Mouse (Mus musculus) WW6 (cell line): Measurements from ENCODE around the gene Ptpn9.

Source experiments
- DNase-seq: peaks from one replicate; pipeline ENCODE4 v3.0.0-alpha.2; 2013; ENCODE audit warnings: low read depth, low spot score

Gene Ptpn9

DNA sequence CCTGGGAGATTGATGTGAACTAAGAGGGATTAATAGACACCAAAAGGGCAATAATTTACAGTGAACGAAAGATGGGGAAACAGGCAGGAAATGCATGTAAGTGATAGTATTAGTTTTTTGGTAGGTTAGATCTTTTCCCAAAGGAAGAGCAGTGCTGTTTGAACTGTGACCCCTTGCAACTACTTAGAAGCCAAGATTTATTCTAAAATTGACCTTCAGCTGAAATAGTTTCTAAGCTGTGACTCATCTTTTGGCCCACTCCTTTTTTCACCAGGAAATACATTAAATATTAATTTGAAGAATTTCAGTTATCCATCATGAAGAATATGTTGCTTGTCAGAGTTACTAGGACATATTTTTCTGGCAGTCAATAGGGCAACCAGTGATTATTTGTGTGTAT lies 19.0 kb downstream of the Ptpn9 start:
- DNase-seq: no peak

DNA sequence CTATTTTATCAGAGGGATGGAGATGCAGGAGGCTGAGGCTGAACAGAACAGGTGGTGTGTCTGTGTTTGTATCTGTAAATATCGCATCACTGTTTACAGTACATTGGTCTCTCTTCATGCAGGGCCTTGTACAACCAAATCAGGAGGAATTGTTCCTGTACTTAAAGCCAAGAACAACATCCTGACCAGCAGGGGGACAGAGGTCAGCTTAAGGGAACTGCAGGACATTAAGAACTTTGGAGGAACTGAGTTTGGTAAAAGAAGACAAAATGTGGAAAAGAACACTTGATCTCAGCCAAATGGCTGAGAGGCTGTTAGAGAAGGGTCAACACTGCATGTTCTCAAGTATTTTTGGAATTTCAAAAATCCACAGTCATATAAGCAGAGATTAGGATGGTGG lies 20.0 kb downstream of the Ptpn9 start:
- DNase-seq: no peak

DNA sequence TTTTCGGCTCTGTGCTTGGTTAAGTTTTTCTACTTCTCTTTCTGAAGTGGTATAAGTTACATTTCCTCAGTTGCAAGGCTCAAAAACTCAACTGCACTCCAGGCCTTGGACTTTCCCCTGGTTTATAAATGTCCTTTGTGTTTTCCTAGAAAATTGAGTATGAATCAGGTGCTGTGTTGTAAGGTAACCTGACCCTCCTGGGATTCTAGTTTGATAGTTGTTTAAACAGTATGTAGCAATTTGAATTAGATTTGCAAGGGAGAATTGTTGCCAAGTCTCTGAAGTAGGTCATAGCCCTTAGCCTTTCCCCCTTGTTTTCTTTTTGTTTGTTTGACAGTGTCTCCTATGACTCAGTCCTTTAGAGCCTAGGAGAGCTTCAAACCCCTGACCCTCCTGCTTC lies 22.9 kb downstream of the Ptpn9 start:
- DNase-seq: no peak

DNA sequence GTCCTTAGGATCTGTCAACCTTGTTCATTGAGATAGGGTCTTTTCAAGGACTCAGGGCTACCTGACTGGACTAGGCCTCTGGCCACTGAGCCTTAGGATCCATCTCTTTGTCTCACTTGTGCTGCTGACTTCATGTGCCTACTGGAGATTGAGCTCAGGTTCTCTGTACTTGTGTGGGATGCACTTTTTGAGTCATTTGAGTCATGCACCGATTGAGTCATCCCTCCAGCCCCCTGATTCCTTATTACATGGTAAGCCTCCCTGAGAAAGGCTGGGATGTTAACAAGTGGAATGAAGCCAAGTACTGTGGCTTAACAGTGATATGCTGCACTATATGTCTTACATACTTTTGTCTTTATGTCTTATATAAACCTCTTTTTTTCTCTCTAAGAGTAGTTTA lies 37.0 kb downstream of the Ptpn9 start:
- DNase-seq: no peak

DNA sequence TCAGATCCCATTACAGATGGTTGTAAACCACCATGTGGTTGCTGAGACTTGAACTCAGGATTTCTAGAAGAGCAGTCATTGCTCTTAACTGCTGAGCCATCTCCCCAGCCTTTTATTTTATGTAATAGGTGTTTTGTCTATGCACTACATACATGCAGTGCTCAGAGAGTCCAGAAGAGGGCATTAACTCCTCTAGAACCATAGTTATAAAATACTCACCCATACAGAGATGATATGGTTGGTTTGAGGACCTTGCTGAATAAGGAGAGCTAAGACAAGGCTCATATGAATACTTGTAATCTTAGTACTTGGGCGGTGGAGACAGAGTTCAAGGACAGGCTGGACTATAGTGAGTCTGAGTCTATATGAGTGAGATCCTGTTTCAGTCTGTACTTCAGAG lies 61.5 kb downstream of the Ptpn9 start:
- no peak for DNase-seq

DNA sequence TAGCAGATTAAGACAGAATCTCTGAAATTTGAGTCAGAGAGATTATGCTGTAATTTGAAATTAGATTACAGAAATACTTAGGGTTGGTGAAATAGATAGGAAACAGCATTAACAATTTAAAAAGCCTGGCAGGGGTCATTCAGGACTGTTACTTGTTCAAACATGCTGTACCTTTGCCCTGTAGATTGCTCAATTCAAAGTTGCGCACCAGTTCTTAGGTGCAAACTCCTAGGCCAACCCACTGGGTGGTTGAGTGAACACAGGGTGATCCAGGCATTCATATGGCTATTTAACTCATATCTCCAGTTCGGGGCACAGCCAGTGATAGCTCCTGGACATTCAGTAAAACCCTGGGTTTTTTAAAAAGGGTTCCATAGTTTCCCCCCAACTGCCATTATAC lies 69.4 kb downstream of the Ptpn9 start:
- DNase-seq: no peak

DNA sequence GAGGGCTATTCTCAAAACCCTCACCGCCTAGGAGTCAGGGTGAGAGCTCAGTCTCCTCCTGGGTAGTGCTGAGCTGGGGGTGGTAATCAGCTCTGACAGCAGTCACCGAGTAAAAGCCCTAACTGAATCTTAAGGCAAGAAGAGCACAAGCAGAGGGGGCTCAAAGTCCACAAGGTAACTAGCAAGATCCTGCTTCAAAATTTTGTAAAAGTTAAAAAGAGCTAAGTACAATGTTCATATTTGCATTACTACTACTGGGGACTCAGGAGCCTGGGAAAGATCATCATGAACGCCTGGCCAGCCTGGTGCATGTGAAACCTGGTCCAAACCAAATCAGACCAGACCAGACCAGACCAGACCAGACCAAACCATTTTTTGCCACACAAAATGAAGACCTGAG lies 73.5 kb downstream of the Ptpn9 start:
- no peak for DNase-seq

DNA sequence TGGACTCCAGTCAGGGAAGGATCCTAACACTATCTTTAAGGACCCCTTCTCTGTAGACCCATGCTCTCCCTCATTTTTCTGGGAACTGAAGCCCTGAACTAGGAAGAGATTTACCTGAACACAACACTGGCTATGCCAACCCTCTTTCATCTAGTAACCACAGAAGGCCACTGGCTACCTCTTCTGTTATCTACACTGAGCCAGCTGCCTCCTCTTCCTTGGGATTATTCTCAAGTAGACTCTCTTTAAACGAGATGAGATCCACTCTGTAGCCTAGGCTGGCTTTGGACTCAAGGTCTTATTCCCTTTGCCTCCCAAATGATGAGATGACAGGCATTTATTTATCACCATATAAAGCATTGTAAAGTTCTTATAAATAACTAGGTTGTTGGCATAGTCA lies 75.5 kb downstream of the Ptpn9 start:
- DNase-seq: no peak

DNA sequence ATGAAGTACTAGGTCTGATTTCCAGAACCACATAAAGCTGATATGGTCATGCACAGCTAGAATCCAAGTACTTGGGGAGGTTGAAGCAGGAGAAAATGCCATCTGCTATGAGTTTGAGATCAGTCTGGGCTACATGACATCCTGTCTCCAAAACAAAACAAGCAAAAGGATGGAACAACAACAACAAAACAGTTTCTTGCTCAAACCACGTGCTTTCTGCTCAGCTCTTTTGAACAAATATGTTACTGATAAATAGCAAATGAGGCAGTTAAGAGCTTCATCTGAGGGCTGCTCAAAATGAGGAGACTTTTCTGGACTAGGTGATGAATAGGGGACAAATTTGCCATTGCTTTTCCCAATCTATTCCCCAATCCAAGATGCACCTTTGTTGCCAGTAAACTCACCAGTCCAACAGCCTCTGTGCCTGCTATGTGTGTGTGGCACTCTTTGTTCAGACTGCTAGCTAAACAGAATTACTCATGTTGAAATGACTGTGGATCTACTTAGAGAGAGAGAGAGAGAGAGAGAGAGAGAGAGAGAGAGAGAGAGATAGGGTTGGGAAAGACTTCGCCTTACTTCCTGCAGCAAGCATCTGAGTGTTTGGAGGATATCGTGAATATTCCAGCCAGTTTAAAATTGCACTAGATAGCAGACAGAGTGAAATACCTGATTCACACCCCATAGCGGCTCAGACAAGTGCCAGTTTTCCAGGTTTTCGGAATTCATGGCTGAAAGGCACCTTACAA lies 76.2 kb downstream of the Ptpn9 start:
- DNase-seq: no peak

DNA sequence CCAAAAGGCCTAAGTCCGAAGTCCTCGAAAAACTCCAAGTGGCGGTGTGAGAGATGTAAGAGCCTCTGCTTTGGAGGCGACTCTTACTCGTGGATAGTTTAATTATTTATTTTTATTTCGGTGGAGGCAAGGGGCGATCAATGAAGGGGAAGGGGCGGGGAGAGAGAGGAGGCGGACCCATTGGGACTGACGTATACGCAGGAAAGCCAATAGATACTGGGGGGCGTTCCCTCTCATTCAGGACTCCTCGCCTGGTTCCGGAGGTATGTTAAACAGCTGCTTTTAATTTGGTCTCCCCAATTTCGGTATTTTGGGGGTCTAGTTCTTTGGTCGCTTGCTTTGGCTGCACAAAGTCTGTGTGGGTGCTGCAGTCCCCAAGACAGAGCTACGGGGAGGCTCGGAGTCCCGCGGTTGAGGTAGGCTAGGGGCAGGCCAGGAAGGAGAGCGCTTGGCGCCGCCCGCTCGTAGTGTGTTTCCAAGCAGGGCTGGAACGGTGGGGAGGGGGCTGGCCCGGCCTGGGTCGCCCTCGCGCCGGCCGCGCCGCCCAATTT lies 77.2 kb downstream of the Ptpn9 start, which contains the start of gene Sin3a:
Sin3a (plus strand) TSS at position 240 of the 551 bp plus-strand sequence.
- no peak for DNase-seq

DNA sequence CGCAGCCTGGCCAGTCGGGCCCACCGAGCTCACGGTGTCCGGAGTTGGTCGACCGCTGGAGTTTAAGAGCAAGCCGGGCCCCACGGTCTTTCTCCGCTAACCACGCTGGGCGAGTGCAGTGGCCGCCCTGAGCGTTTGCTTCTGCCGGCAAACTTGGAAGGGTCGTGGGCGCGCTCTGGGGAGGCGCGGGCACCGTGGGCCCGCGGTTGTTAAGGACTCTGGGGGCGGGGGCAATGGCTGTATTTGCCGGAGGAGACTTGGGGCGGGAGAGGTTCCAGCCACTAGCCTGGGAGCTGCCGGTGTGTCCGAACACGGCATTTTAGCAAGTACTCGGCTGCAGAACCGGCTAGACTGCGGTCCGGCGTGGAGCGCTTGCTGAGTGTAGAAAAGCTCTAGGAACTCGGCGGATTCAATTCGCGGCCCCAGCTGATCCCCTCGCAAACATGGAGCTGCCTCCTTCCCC lies 77.8 kb downstream of the Ptpn9 start:
- no peak for DNase-seq

DNA sequence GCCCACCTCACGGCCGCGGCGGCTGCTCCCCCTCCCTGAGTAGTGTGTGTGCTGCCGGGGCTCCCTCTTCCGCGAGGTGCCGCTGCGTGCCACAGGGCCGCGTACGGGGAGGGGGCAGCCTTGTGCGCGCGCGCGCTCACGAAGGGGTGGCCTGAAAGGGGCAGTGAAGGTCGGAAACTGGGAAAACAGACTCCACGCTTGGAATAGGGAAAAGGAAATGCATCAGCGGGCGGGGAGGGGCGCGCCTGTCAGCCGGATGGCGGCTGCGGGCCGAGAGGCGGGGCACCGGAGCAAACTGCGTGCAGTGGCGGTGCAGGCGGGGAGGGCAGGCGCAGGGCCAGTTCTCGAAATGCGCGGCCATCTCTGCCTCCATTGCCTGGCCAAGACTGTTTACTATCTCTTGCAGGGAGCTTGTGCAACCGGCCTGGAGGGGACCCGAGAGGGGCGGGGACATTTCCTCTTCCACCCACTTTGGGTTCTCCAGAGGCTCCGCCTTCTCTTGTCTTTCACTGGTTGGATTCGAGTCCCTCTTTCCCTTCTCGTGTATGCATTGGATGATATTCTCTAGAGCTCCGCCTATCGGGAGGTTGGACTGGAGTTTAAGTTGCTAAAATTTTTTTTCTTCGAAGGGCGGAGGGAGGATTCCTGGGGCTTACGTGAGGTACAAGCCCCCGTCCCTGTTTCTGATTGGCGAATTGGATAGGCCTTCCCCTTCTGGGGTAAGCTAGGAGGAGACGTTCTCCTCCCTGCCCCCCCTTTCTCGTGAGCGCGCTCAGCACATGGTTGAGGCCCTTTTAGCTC lies 78.5 kb downstream of the Ptpn9 start:
- DNase-seq: peak; percentile 98

DNA sequence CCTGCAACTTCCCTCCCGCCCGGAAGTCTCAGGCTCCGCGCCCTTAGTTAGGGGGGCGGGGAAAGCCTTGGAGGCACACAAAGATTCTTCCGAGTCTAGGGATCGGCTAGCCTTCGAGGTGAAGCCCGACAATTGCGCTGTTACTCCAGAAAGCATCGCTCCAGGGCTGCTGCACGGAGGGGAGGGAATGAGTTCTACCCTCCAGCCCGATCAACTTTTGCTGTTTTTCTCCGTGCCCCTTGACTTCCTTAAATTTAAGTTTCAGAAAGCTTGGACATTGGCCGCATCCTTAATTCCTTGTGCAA lies 79.0 kb downstream of the Ptpn9 start:
- no peak for DNase-seq

DNA sequence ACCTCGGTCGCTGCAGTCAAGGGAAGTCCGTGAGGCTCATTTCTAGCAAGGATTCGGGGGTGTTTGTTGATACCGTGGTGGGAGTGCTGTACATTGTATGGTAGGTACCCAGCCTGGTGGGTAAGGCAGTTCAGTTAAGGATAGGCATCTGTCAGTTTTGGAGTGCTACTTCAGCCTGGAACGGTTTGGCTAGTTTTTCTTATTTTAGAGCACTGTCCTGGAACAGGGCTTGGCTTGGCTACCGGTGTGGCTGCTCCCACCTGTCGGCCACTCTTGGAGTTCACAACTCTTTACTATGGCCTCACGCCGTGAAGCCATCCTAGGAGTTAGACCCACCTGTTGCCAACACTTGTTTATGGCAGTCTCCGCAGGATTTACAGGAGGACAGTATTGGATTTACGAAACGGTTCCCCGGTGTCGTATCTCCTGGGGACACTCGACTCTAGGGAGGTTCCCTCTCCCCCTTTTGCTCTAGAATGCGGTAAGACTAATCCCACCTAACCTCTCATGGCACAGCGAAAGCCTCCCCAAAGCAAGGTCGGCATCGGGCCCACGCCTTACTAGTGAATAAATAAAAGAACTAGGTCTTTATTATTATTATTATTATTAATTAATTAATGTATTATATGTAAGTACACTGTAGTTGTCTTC lies 79.6 kb downstream of the Ptpn9 start:
- DNase-seq: no peak

DNA sequence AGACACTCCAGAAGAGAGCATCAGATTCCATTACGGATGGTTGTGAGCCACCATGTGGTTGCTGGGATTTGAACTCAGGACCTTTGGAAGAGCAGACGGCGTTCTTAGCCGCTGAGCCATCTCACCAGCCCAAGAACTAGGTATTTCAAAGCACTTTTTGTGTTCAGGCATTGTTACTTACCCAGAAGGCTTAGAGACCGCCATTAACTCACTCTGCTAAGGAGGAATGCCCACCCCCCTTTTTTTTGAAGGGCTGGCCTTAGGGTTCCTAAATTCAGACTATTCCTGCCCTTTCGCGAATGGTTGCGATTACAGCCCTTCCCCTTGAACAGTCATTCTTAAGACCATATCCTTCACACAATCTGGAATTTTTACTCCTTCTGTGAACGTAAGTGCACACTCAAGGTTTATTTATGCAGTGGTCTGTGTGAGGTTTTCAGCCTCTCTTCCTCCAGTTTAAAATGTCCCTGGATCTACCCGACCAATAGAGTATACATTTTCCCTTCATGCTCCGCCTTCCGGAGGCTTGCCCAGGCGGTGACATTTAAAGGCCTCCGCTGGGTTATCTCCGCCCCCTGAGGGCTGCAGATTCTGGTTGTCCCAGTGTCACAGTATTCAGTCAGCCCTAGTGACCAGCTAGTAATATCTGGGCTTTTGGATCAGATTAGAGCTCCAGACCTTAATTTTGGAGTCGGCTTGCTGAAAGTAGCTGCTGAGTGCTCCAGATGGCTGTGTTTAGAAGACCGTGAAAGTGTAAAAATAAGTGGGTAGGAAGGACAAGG lies 80.3 kb downstream of the Ptpn9 start:
- DNase-seq: no peak

DNA sequence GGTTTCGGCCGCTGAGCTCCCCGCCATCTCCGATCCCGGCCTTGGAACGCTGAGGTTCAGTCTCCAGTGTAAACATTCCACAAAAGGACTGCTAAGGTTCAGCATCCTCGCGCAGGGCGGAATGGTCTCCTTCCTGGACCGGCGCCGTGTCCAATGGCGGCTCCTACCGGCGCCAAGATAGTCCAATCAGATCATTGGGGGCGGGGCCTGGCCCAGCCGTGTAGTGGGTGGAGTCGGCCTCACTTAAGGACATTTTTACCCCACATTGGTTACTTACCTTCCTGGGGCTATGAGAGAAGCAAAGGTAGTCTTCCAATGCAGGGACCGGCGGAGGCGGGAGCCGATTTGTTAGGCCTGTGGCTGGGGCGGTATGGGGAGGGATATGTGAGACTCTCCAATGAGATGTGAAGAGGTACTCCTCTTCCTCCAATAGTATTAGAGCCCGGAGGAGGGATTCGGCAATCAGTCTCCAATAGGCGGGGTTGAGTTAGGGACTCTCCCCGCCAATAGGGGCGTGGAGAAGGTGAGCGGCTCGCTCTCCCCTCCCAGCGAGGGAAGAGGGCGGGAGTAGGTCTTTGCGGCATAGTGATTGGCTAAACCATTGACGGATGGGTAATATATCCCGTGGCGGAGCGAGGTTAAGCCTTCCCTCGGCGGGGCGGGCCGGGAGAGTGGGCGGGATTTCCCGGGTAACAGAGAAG lies 81.1 kb downstream of the Ptpn9 start:
- DNase-seq: peak; percentile 96

DNA sequence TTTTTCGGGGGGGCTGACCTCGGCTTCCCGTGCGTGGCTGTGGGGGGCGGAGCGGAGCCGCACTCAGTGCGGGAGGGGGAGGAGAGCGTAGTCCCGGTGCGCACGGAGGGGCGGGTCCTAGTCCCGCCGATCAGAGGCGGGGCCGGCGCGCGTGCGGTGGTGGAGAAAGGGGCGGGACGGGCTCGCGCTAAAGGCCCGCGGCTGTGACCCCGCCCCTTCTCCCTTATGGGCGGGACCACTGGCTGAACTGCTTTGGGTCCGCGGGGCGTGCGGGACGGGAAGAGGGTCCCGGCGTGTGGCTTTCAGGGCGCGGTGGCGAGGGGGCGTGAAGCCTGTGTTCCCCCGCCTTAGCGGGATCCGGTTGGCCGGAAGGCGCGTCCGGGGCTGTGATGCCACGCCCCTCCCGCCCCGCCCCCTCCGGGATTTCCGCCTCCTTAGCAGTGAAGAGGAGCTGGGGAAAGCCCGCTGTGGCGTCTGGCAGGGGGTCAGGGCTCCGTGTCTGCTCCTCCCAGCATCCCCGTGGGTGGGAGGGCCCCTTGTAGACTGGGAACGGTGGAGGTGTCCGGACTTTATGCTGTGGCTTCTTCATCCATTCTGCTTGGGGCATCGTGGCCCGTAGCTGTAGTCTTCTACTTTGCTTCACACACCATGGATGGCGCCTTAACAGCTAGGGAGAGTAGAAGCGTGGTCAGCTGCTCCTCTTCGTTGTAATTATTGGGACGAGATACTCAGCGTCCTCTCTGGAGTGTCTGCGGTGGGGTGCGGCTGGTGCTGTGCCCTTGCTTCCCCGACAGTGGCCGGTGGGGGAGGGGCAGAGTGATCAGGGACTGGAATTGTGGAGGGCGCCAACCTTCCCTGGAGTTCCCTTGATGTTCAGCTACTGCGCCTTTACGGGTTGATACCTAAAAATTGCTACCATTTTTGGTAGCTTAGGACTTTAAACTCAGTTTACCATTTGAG lies 82.3 kb downstream of the Ptpn9 start:
- peak; percentile 81 for DNase-seq

DNA sequence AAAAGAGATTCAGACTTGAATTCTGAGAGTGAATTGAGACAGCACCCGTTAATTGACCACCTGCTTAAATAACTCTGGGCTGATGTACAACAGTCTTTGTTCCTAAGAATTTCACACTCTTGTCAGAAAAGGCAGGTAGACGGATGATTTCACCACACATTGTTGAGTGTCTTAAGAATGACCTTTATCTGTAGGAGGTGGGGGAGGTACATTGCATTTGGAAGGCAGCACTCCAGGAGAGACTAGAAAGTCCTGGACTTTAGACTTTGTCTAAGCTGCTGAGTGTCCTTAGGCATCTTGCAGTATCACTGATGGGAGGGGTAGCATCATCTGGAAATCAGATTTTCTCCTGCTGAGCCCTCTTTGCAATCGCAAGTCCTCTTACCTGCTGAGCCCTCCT lies 87.5 kb downstream of the Ptpn9 start:
- DNase-seq: no peak
